Mouse (Mus musculus): ENCODE measurements around the gene Ppp1r15a.

- TF ChIP-seq GATA1 (IDR thresholded peaks at IDR 0.05; ENCODE audit: low read length) = peak; percentile 95
- peak; percentile 100 for TF ChIP-seq TAL1 (IDR thresholded peaks at IDR 0.05; ENCODE audit: low read length)
Measured at GRCm38 (mm10) chr7:45524841-45525621, 1.0 kb downstream of the Ppp1r15a start.

Data from erythroblast, embryonic 14.5 days (primary cell).